Mouse (Mus musculus): ENCODE data around the gene Rpl36al.

DNA sequence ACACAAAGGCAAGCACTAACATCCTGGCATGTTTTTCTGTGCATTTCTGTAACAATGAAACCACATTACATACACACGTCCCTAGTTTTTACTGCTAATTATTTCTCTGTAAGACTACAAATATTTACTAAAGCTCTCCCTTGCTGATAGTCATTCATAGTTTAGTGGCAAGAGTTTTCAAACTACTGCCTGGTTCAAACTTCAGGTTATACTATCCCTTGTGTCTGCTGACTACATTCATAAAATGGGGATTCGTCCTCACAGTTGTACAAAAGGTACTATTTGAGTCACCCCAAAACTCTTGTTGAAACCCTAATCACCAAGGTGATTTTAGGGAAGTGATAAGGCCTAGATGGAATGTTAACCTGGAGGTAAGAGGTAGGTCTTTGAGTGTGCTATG lies 28.0 kb downstream of the Rpl36al start:
- TF ChIP-seq POLR2A (IDR thresholded peaks at IDR 0.05; ENCODE audit: borderline replicate concordance, insufficient read depth, low read length) = no peak
- no peak for TF ChIP-seq CTCF (IDR thresholded peaks at IDR 0.05; ENCODE audit: borderline replicate concordance, insufficient read depth, low read depth, low read length)

All from cerebellum, adult 2 months (tissue).